Mouse (Mus musculus): ENCODE measurements around the gene Nup160. TPM values are rescaled to one million over a fixed set of nuclear protein-coding genes. Genes with fewer than 3 reads are reported as not detected.

The Nup160 gene
- 31.3 and 49.2 TPM in 2 replicates for total RNA-seq (2017)

- no peak for ATAC-seq (ENCODE audit: extremely low read depth, insufficient number of reproducible peaks, low FRiP score, poor library complexity, severe bottlenecking)
These were observed at the start of gene Nup160 for GRCm38 (mm10) chr2:90677007-90677406. Gene Nup160, plus strand, starts transcription at chr2:90677215.

GRCm38 (mm10) chr2:90628261-90628660, 48.8 kb upstream of the Nup160 start:
- ATAC-seq (ENCODE audit: extremely low read depth, insufficient number of reproducible peaks, low FRiP score, poor library complexity, severe bottlenecking) = no peak

- no peak for ATAC-seq (ENCODE audit: extremely low read depth, insufficient number of reproducible peaks, low FRiP score, poor library complexity, severe bottlenecking)
These were observed 47.5 kb upstream of the Nup160 start for GRCm38 (mm10) chr2:90629552-90629951.

GRCm38 (mm10) chr2:90631938-90632733, 44.9 kb upstream of the Nup160 start:
- ATAC-seq (ENCODE audit: extremely low read depth, insufficient number of reproducible peaks, low FRiP score, poor library complexity, severe bottlenecking) = no peak

GRCm38 (mm10) chr2:90634671-90635070, 42.3 kb upstream of the Nup160 start:
- ATAC-seq (ENCODE audit: extremely low read depth, insufficient number of reproducible peaks, low FRiP score, poor library complexity, severe bottlenecking) = no peak

GRCm38 (mm10) chr2:90635085-90635723, 41.8 kb upstream of the Nup160 start:
- peak; percentile 47; the same call in 1 of the 2 replicates for ATAC-seq (ENCODE audit: extremely low read depth, insufficient number of reproducible peaks, low FRiP score, poor library complexity, severe bottlenecking)

GRCm38 (mm10) chr2:90636853-90637252, 40.2 kb upstream of the Nup160 start:
- ATAC-seq (ENCODE audit: extremely low read depth, insufficient number of reproducible peaks, low FRiP score, poor library complexity, severe bottlenecking) = no peak

- no peak for ATAC-seq (ENCODE audit: extremely low read depth, insufficient number of reproducible peaks, low FRiP score, poor library complexity, severe bottlenecking)
These were observed 37.8 kb upstream of the Nup160 start for GRCm38 (mm10) chr2:90638986-90639746.

GRCm38 (mm10) chr2:90639747-90640699, 37.0 kb upstream of the Nup160 start:
- no peak for ATAC-seq (ENCODE audit: extremely low read depth, insufficient number of reproducible peaks, low FRiP score, poor library complexity, severe bottlenecking)

GRCm38 (mm10) chr2:90641007-90641709, 35.9 kb upstream of the Nup160 start:
- peak; percentile 9; the same call in 1 of the 2 replicates for ATAC-seq (ENCODE audit: extremely low read depth, insufficient number of reproducible peaks, low FRiP score, poor library complexity, severe bottlenecking)

GRCm38 (mm10) chr2:90641710-90642039, 35.3 kb upstream of the Nup160 start:
- ATAC-seq (ENCODE audit: extremely low read depth, insufficient number of reproducible peaks, low FRiP score, poor library complexity, severe bottlenecking) = no peak

GRCm38 (mm10) chr2:90647084-90647483, 29.9 kb upstream of the Nup160 start:
- ATAC-seq (ENCODE audit: extremely low read depth, insufficient number of reproducible peaks, low FRiP score, poor library complexity, severe bottlenecking) = no peak

- ATAC-seq (ENCODE audit: extremely low read depth, insufficient number of reproducible peaks, low FRiP score, poor library complexity, severe bottlenecking) = no peak
These were observed 27.6 kb upstream of the Nup160 start for GRCm38 (mm10) chr2:90649405-90649804.

- ATAC-seq (ENCODE audit: extremely low read depth, insufficient number of reproducible peaks, low FRiP score, poor library complexity, severe bottlenecking) = peak; percentile 90
These were observed 27.1 kb upstream of the Nup160 start for GRCm38 (mm10) chr2:90649965-90650364.

- no peak for ATAC-seq (ENCODE audit: extremely low read depth, insufficient number of reproducible peaks, low FRiP score, poor library complexity, severe bottlenecking)
These were observed 24.9 kb upstream of the Nup160 start for GRCm38 (mm10) chr2:90652101-90652500.

GRCm38 (mm10) chr2:90652993-90653392, 24.0 kb upstream of the Nup160 start:
- ATAC-seq (ENCODE audit: extremely low read depth, insufficient number of reproducible peaks, low FRiP score, poor library complexity, severe bottlenecking) = peak; percentile 16; the same call in 1 of the 2 replicates

- no peak for ATAC-seq (ENCODE audit: extremely low read depth, insufficient number of reproducible peaks, low FRiP score, poor library complexity, severe bottlenecking)
These were observed 21.6 kb upstream of the Nup160 start for GRCm38 (mm10) chr2:90655449-90655848.

GRCm38 (mm10) chr2:90658613-90659012, 18.4 kb upstream of the Nup160 start:
- no peak for ATAC-seq (ENCODE audit: extremely low read depth, insufficient number of reproducible peaks, low FRiP score, poor library complexity, severe bottlenecking)

All from neutrophil, adult 5-6 weeks (primary cell).